Mouse (Mus musculus) liver, embryonic 14.5 days (tissue): Measurements from ENCODE around the gene Tlr9.

Experiments
- CTCF ChIP-seq: IDR thresholded peaks from 2 replicates; pipeline ENCODE4 v1.5.1; 2016; ENCODE audit warnings: antibody characterized with exemption, low read depth, control low read depth
- EP300 ChIP-seq: IDR thresholded peaks from 2 replicates; pipeline ENCODE4 v1.6.1; 2016; ENCODE audit warnings: antibody characterized with exemption, low read depth

- TF ChIP-seq CTCF (no peak), EP300 (no peak)
Measured at GRCm38 (mm10) chr9:106232956-106233355, 10.6 kb downstream of the Tlr9 start.
